Mouse (Mus musculus) ES-E14 (cell line): ENCODE measurements around the gene Nacc2.

Source experiments
- CHD2 ChIP-seq: IDR thresholded peaks from 2 replicates; pipeline ENCODE4 v1.6.1; 2014; ENCODE audit warnings: mild to moderate bottlenecking, low read depth, low read length, inconsistent platforms
- MAFK ChIP-seq: IDR thresholded peaks from 2 replicates; pipeline ENCODE4 v1.6.1; 2014; ENCODE audit warnings: mild to moderate bottlenecking, low read depth, low read length, inconsistent platforms; ENCODE audit not compliant: insufficient read depth

DNA sequence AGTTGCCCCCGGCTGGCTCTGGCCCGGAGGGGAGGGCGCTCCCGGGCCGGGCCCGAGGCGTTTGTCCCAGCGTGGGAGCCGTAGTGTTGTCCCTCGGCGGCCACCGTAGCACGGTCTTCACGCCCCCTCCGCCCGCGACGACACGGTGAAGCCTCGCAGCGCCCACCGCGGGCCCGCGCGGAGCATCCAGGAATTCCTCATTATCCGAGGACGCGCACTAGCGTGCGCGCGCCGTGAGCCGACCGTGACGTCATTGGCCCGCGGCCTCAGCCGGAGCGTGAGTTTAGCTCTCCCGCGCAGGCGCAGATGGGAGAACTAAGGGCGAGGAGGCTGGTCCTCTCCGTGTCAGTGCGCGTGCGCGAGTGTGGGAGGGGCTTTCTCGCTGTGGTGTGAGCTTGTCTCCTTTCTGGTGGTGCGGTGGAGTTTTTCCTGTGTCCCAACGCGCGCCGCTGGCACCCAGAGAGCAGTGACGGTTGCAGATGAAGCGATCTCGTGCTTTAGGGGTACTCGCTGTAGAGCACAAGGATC lies 17.3 kb upstream of the Nacc2 start:
- TF ChIP-seq CHD2 (no peak), MAFK (no peak)
